Mouse (Mus musculus) brown adipose tissue, adult 24 weeks (tissue): ENCODE results near the gene Pkig. TPM values are rescaled to one million over a fixed set of nuclear protein-coding genes. Genes with fewer than 3 reads are reported as not detected.
"Not testable (repeated sequence)": the region's sequence is repeated elsewhere in the genome, so short reads cannot be mapped to it uniquely, and the experiment has no call there.

Experiments used
- H3K27ac ChIP-seq: fragments of 200-500 bp; replicated peaks from 2 replicates; pipeline ENCODE4 v1.5.1; 2012; ENCODE audit warnings: low read depth, mild to moderate bottlenecking, low read length
- H3K4me1 ChIP-seq: fragments of 200-500 bp; 2 replicates; pipeline ENCODE4 v1.6.1; 2012; ENCODE audit warnings: low read length, mixed read lengths; ENCODE audit not compliant: control insufficient read depth, insufficient read depth, insufficient read length
- H3K4me3 ChIP-seq: fragments of 200-500 bp; 2 replicates; pipeline ENCODE4 v1.5.1; 2012; ENCODE audit warnings: low read depth, mild to moderate bottlenecking, low read length, moderate library complexity; ENCODE audit not compliant: insufficient read depth
- polyA plus RNA-seq: library from polyadenylated mRNA; stranded (reverse); fragments of >200 nt; gene quantifications from 2 replicates; pipeline ENCODE4 v1.2.4, GENCODE M21; 2012; ENCODE audit not compliant: missing spikeins, insufficient read depth, insufficient read length

Pkig gene
- polyA plus RNA-seq, 1 experiment, result 19.7 TPM

DNA sequence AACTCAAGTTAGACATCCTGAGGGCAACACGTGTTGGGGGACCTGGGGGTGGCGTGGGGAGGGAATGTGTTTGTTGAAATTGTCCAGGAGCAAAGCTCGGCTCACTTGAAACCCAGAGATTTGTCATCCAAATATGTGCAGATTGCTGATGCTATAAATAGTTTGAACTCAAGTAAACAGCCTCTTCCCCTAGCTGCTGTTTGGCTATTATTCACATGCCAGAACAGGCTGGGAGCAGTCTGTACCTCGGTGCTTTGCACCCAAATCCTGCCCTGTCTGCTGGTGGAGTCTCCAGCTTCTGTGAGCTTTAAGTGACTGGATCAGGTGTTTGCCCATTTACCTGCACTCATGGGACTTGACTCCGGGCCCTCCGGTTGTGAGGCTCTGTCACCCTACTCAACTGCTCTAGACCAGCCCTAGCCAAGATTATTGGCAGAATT is 27.6 kb downstream of the Pkig start:
- peak overlapping the region; percentile 36 for H3K27ac ChIP-seq
- H3K4me1 ChIP-seq, result peaks cover 18% of the 10 kb centered on the region
- H3K4me3 ChIP-seq, result no peak overlapping the region

DNA sequence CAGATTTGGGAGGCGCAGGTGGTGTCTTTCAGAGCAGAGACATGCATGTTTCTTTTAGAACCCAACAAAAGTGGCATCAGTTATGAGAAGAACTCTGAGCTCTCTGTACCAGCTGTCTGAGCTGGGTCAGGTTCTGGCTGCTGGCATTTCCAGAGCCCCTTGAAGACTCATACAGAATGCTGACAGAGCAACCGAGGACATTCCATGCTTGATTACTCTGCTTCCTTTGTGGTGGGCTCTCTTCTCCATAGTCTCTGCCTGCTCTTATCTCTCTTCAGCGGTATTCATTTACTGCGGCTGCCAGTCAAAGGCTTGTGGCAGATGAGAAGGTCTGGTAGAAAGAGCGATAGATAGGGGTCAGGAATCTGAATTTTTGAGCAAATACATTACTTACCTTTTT is 28.0 kb downstream of the Pkig start:
- H3K4me3 ChIP-seq, result no peak overlapping the region
- peak overlapping the region; percentile 36 for H3K27ac ChIP-seq
- peaks cover 22% of the 10 kb centered on the region for H3K4me1 ChIP-seq

DNA sequence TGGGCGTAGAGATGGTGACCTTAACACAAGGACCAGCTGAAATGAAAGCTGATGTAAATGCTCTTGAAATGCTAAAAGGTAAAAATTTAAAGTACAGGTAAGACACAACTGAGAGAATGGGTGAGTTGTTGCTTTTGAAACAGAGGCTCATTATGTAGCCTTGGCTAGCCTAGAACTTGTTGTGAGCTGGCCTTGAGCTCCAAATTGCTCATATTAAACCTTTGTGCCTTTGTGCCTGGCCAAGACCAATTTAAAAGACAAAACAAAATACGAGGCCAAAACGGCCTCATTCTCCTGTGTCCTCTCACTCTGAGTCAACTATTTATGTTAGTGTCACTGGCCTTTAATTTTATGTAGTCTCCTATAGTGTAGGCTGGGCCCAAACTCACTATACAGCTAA is 28.7 kb downstream of the Pkig start:
- no peak overlapping the region for H3K27ac ChIP-seq
- H3K4me1 ChIP-seq, result peaks cover 24% of the 10 kb centered on the region
- no peak overlapping the region for H3K4me3 ChIP-seq

DNA sequence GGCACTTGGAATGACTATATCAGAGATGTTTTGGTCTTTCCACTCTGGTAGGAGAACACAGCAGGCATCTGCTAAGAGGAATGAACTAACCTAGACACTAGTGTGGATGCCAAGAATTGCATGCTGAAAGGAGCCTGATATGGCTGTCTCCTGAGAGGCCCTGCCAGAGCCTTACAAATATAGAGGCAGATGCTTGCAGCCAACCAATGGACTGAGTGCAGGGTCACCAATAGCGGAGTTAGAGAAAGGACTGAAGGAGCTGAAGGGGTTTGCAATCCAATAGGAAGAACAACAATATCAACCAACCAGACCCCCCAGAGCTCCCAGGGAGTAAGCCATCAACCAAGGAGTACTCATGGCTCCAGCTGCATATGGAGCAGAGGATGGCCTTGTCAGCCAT is 30.2 kb downstream of the Pkig start:
- H3K4me3 ChIP-seq, H3K27ac ChIP-seq: not testable (repeated sequence)
- H3K4me1 ChIP-seq, result peaks cover 28% of the 10 kb centered on the region

DNA sequence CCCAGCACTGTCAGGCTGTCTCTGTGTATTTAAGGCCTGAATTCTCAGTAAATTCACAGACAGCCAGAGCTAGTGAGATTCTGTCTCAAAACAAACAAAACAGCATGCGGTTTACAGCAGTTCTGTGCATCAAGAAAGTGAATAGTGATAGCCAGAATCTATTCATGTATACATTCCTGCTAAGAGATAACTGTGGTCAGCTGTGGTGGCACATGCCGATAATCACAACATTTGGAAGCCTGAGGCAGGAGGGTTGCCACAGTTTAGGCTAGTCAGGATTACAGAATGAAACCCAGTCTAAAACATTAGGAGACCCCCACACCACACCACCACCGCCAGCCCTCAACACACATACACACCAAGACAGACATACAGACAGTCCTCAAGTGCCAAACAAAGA is 31.6 kb downstream of the Pkig start:
- peaks cover 29% of the 10 kb centered on the region for H3K4me1 ChIP-seq
- H3K4me3 ChIP-seq, result no peak overlapping the region
- H3K27ac ChIP-seq, result no peak overlapping the region

DNA sequence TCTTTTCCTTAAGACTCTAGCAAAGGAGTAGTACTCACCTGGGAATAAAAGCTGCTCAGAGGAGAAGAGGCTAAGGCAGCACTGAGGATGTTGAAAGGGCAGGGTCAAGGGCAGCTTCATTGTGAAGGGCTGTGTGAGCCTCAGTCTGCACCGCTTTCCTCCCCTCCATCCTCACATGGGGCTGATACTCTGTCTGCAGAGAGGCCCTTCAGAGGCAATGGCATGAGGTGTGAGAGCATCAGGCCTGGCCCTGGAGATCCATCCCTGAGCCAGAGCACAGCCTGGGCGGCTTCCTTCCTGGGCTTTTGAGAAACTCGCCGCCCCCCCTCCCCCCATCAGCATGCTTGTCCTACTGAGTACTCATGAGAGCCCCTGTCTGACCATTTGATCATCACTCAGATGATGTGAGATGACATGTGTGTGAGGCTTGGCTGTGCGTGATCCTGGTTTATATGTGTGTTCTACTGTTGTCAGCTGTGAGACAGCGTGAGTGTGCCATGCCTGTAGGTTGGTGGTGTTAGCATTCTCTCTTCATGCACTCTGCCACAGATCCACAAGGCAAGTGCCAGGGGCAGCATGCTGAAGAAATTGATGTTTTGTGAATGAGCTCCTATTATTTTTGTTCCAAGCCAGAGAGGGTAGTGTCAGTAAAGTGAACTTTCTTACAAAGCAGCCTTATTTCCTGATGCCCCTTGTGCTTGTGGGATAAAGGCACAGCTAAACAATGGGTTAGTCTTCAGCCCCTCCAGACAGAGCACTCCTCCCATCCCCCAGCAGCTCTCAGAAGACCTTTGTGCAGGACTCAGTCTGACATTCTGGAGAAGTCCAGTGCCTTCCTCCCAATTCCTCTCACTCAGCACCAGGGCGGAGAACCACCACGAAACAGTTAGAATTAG is 32.5 kb downstream of the Pkig start:
- peak overlapping the region; percentile 75 for H3K27ac ChIP-seq
- H3K4me1 ChIP-seq, result peaks cover 26% of the 10 kb centered on the region
- no peak overlapping the region for H3K4me3 ChIP-seq

DNA sequence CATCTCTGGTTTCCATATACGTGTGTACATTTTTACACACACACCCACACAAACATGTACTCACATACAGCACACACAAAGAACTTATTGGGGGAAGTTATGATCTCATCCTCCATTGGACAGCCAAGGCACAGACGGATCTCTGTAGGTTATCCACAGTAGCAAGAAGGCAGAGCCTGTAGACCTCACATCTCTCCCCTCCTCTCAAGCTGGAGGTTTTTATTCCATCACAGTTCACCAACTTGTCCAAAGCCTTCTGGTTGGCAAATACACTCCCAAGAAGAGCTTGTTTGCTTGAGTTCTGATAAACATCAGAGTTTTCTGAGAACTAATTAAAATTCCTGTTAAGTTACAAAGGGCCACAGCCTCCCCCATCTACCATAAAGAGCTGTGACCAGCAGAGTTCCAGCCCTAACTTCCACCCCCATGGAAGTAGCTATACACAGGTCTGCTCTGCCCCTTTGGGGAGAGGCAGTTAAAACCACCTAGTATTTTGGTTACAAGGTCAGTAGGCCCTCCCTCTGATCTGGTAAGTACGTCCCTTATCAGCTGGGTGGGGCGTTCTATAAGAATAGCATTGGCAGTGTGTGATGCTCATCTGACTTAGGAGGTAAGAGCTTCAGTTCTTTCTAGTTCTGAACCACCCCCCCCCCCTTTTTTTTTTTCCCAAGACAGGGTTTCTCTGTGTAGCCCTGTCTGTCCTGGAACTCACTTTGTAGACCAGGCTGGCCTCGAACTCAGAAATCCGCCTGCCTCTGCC is 33.8 kb downstream of the Pkig start:
- Histone ChIP-seq H3K27ac (no peak overlapping the region), H3K4me3 (no peak overlapping the region), H3K4me1 (peaks cover 23% of the 10 kb centered on the region)

DNA sequence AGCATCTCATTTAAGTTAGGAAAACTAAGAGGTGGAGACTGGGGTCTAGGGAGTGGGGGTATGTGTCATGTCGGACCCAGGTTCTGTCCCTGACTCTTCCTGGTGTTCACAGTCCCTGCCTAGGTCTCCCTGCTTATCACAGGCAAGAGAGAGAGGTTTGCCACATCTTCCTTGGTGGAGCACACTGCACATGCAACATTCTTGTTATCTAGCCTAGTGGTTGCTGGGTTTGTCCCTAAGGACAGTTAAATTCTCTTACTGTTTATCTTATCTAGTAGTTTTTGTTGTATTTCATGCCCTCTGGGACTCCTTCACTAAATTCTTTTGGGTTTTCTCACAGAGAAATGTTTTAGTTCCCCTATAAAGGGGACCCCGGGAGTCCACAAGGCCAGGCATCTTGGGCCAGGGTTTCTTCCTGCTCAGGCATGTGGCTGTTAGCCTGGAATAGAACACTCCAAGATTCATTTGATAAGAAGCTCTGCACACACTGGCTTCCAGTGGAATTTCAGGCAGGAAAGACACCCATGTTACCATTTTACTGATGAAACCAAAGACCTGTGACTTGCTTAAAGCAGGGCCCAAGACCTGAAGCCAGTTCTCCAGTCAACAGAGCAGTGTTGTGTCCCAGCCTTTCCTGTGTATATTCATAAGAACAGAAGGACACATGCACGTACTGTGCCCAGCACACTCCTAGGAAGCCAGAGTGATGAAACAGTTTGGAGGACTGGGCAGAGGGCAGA is 34.9 kb downstream of the Pkig start:
- no peak overlapping the region for H3K4me3 ChIP-seq
- H3K4me1 ChIP-seq, result peaks cover 28% of the 10 kb centered on the region
- H3K27ac ChIP-seq, result peak overlapping the region; percentile 86

DNA sequence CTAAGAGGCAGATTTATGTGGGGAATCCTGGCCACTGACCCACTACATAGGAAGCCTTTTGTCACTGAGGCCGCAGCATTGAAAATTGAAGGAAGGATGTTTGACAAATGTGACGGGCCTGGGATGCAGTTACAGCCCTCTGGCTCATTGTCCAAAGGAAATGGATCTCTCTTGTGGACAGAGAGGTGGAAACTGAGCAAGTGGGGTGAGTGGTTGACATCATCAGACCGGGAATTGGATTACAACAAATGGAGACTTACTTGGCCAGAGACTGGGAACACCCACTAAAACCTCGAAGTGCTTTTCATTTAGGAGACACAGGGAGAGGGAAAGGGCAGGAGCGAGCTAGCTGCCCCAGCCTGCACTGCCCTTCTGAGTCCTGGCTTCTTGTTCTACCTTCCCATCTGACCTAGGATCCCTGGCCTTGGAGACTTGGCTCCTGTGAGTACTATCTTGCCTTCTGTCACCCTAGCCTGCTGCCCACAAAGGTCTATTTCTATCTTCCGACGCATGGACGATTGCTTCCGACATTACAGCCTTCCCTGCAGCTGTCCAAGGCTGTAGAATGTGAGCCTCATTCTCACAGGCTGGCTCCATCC is 35.6 kb downstream of the Pkig start:
- Histone ChIP-seq H3K4me1 (peaks cover 34% of the 10 kb centered on the region), H3K27ac (peak overlapping the region; percentile 86)

DNA sequence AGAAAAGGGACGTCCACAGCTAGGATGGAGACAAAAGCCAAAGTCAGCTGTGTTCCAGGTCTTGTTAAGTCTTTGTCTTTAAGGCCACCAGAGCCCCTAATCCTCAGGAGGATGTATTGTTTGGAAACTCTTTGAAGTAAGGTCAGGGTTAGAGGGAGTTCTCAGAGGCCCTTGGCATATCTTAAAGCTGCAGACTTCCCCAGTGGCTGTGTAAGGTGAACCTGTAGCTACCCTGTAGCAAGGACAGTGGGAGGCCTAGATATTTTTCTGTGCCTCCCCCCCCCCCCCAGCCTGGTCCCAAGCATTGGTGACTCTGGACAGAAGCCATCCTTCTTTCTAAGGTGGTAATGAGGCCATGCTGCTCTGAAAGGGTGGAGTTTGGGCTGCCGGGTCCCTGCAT is 38.6 kb downstream of the Pkig start:
- Histone ChIP-seq H3K4me1 (peaks cover 23% of the 10 kb centered on the region; the same call in 1 of the 2 replicates), H3K27ac (peak overlapping the region; percentile 6; the same call in 1 of the 2 replicates), H3K4me3 (no peak overlapping the region)

More for the DNA sequence above, 35.6 kb downstream of the Pkig start:
- H3K4me3 ChIP-seq, result peak overlapping the region; percentile 41

DNA sequence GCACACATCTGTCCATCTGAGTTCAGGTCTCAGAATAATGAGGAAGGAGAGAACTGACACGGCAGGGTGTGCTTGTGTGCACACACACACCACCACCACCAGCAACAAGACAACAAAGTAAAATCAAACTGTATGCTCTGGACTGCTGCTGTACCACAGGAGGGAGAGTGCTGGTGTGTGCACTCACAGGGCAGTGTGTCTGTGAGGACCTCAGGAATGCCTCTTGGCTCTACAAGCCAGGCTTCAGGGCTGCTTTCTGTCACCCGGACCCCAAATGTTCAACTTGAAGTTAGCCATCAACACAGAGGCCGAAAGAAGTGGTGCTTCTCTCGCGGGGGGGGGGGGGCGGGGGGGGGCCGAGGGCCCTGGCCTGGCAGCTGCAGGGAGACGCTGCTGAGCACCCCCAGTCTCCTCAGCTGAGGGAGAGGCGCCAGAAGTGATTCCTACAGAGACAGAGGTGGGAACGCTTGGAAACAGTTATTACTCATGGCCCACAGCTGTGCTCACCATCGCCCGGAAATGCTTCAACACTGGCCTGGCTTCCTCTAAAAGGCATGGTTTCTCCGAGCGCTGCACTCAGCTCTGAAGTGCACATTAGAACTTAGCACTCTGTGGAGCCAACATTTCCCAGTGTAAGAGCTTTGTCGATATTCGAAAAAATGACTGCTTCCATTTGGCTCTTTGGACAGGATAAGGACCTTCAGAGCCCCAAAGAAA is 39.7 kb downstream of the Pkig start:
- peaks cover 20% of the 10 kb centered on the region for H3K4me1 ChIP-seq

DNA sequence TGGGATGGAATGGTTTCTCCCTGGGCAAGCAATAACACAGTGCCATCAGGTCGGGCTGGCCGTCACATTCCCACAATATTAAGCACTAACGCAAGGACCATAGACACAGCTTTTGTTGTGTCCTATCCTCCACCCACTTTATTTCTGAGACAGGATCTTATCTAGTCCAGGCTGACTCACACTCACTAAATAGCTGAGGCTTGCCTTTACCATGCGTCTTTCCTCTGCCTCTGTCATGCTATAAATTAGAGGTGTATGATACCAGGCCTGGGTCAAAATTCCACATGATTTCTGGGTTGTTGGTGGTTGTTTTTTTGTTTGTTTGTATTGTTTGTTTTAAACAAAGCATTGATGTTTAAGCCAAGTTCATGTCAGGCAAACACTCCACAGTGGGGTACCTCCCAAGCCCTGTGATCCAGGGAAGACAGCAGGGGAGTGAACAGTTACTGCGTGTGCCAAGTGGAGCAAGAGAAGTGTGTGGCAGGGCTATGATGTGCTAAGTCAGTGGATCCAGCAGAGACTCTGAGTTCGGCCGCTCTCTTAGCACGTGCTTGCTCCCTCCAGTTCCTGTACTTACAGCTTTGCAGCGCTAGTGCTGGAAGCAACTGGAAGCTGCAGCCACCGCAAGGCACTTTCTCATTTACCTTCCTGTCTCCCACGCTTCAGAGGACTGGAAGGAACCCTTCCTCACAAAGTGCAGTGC is 41.0 kb downstream of the Pkig start:
- H3K4me1 ChIP-seq, result peaks cover 20% of the 10 kb centered on the region

More for the DNA sequence above, 39.7 kb downstream of the Pkig start:
- H3K27ac ChIP-seq, result peak overlapping the region; percentile 61
- no peak overlapping the region for H3K4me3 ChIP-seq

DNA sequence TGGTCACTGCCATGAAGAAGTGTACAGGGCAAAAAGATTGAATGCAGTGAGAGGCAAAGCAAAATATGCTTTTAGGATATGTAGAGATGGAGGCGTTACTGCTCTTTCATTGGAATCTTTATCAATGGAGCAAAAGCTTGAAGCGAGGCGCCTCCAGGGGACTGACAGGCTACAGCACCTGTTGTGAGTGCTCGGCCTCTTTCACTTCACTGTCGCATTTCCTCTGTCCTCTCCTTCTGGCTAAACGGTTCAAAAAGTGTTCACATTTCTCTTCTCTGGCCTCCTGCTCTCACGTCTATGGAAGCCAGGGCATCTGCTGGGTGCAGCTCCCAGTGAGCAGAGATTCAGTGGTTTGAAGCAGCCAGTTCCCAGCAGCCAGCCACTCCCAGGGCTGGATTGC is 44.2 kb downstream of the Pkig start:
- Histone ChIP-seq H3K27ac (no peak overlapping the region), H3K4me1 (peaks cover 13% of the 10 kb centered on the region)

More for the DNA sequence above, 41.0 kb downstream of the Pkig start:
- H3K4me3 ChIP-seq, result no peak overlapping the region
- no peak overlapping the region; the same call in 1 of the 2 replicates for H3K27ac ChIP-seq

More for the DNA sequence above, 44.2 kb downstream of the Pkig start:
- H3K4me3 ChIP-seq, result no peak overlapping the region
